Mouse (Mus musculus) CH12.LX (cell line): ENCODE results near the gene Acap3. TPM values are rescaled to one million over a fixed set of nuclear protein-coding genes. Genes with fewer than 3 reads are reported as not detected.

Source experiments
- DNase-seq: peaks from one replicate; pipeline ENCODE4 v3.0.0-alpha.2; 2013; ENCODE audit errors: extremely low read depth
- H3K27ac ChIP-seq: 2 replicates; pipeline ENCODE4 v1.5.1; 2012; ENCODE audit warnings: low read depth, mild to moderate bottlenecking, control low read depth, moderate library complexity; ENCODE audit not compliant: insufficient read depth
- H3K27me3 ChIP-seq: replicated peaks from 2 replicates; pipeline ENCODE3; 2012; ENCODE audit warnings: inconsistent platforms
- H3K36me3 ChIP-seq, 2 experiments: replicated peaks in 1 of 2; 2 replicates each; pipeline versions ENCODE3 to v1.6.1; 2012; ENCODE audit warnings: inconsistent platforms in 1 of 2, low read length in 1 of 2, mild to moderate bottlenecking in 1 of 2, mixed read lengths in 1 of 2, moderate library complexity in 1 of 2; ENCODE audit not compliant: control insufficient read depth in 1 of 2, insufficient read depth in 1 of 2
- H3K4me1 ChIP-seq, 2 experiments: 2 replicates each; pipeline ENCODE4 v1.6.1; 2012; ENCODE audit warnings: inconsistent platforms in 1 of 2, moderate library complexity in 1 of 2; ENCODE audit not compliant: insufficient read depth in 2 of 2, control insufficient read depth in 1 of 2
- H3K4me2 ChIP-seq: 2 replicates; pipeline ENCODE4 v1.6.1; 2012; ENCODE audit warnings: low read depth, mild to moderate bottlenecking, control low read depth; ENCODE audit not compliant: poor library complexity, insufficient read depth, severe bottlenecking
- H3K4me3 ChIP-seq, 3 experiments: fragments of 150-350 bp in 1 of 3; sonication (generic) in 1 of 3; replicated peaks in 1 of 3; 2 replicates each; pipeline versions ENCODE3 to v1.5.1; 2011 to 2012; ENCODE audit warnings: low read depth in 2 of 3, low read length in 2 of 3, mild to moderate bottlenecking in 2 of 3, moderate library complexity in 2 of 3, control low read depth in 1 of 3, improper control_type of control experiment in 1 of 3, inconsistent platforms in 1 of 3, mixed read lengths in 1 of 3; ENCODE audit not compliant: poor library complexity in 1 of 3
- H3K79me2 ChIP-seq: replicated peaks from 2 replicates; pipeline ENCODE4 v1.6.1; 2012; ENCODE audit warnings: mild to moderate bottlenecking, moderate library complexity; ENCODE audit not compliant: control insufficient read depth, poor library complexity, insufficient read depth, severe bottlenecking; ENCODE audit errors: extremely low read depth
- H3K9ac ChIP-seq: 2 replicates; pipeline ENCODE4 v1.6.1; 2012; ENCODE audit warnings: low read depth, mild to moderate bottlenecking, control low read depth, moderate library complexity; ENCODE audit not compliant: insufficient read depth
- H3K9me3 ChIP-seq: replicated peaks from 2 replicates; pipeline ENCODE3; 2012; ENCODE audit warnings: low read length, inconsistent platforms, mixed read lengths
- BHLHE40 ChIP-seq: IDR thresholded peaks from 2 replicates; pipeline ENCODE4 v1.6.1; 2011; ENCODE audit warnings: mild to moderate bottlenecking, low read depth, low read length, improper control_type of control experiment
- CHD2 ChIP-seq: IDR thresholded peaks from 2 replicates; pipeline ENCODE4 v1.6.1; 2011; ENCODE audit warnings: low read length, improper control_type of control experiment
- CTCF ChIP-seq, 2 experiments: IDR thresholded peaks in 1 of 2; conservative IDR thresholded peaks in 1 of 2; 2 replicates each; pipeline ENCODE4 v1.5.1; 2011 to 2012; ENCODE audit warnings: low read depth in 2 of 2, low read length in 2 of 2, improper control_type of control experiment in 1 of 2, inconsistent platforms in 1 of 2, mild to moderate bottlenecking in 1 of 2, moderate library complexity in 1 of 2
- EP300 ChIP-seq: IDR thresholded peaks from 2 replicates; pipeline ENCODE4 v1.6.1; 2011; ENCODE audit warnings: low read length, improper control_type of control experiment
- ETS1 ChIP-seq: conservative IDR thresholded peaks from 2 replicates; pipeline ENCODE4 v1.6.1; 2012; ENCODE audit warnings: low read depth, mild to moderate bottlenecking, inconsistent platforms, low read length, improper control_type of control experiment, moderate library complexity
- IRF4 ChIP-seq: IDR thresholded peaks from 2 replicates; pipeline ENCODE4 v1.6.1; 2014; ENCODE audit warnings: low read depth, mild to moderate bottlenecking, inconsistent platforms, low read length, improper control_type of control experiment
- JUND ChIP-seq: conservative IDR thresholded peaks from 2 replicates; pipeline ENCODE4 v1.6.1; 2011; ENCODE audit warnings: low read depth, low read length, improper control_type of control experiment
- MAX ChIP-seq: IDR thresholded peaks from 2 replicates; pipeline ENCODE4 v1.6.1; 2011; ENCODE audit warnings: low read length, improper control_type of control experiment
- MXI1 ChIP-seq: IDR thresholded peaks from 2 replicates; pipeline ENCODE4 v1.6.1; 2011; ENCODE audit warnings: mild to moderate bottlenecking, low read depth, low read length, improper control_type of control experiment
- MYC ChIP-seq: IDR thresholded peaks from 2 replicates; pipeline ENCODE4 v1.6.1; 2011; ENCODE audit warnings: low read depth, mild to moderate bottlenecking, improper control_type of control experiment, low read length
- NRF1 ChIP-seq: IDR thresholded peaks from 2 replicates; pipeline ENCODE4 v1.6.1; 2014; ENCODE audit warnings: low read depth, mild to moderate bottlenecking, inconsistent platforms, low read length, improper control_type of control experiment, moderate library complexity
- POLR2A ChIP-seq: IDR thresholded peaks from 2 replicates; pipeline ENCODE4 v1.6.1; 2011; ENCODE audit warnings: low read depth, mild to moderate bottlenecking, improper control_type of control experiment, low read length
- RCOR1 ChIP-seq: conservative IDR thresholded peaks from 2 replicates; pipeline ENCODE4 v1.6.1; 2012; ENCODE audit warnings: low read depth, mild to moderate bottlenecking, inconsistent platforms, low read length, improper control_type of control experiment
- SIN3A ChIP-seq: IDR thresholded peaks from 2 replicates; pipeline ENCODE4 v1.6.1; 2012; ENCODE audit warnings: low read length, improper control_type of control experiment, inconsistent platforms
- TCF12 ChIP-seq: IDR thresholded peaks from 2 replicates; pipeline ENCODE4 v1.6.1; 2014; ENCODE audit warnings: low read depth, mild to moderate bottlenecking, inconsistent platforms, low read length, improper control_type of control experiment
- UBTF ChIP-seq: IDR thresholded peaks from 2 replicates; pipeline ENCODE4 v1.6.1; 2012; ENCODE audit warnings: low read depth, mild to moderate bottlenecking, inconsistent platforms, low read length, improper control_type of control experiment, moderate library complexity
- USF1 ChIP-seq: IDR thresholded peaks from 2 replicates; pipeline ENCODE4 v1.6.1; 2014; ENCODE audit warnings: low read depth, mild to moderate bottlenecking, inconsistent platforms, low read length, improper control_type of control experiment
- USF2 ChIP-seq: conservative IDR thresholded peaks from 2 replicates; pipeline ENCODE4 v1.6.1; 2011; ENCODE audit warnings: low read depth, low read length, improper control_type of control experiment
- ZC3H11A ChIP-seq: IDR thresholded peaks from 2 replicates; pipeline ENCODE4 v1.6.1; 2012; ENCODE audit warnings: low read depth, mild to moderate bottlenecking, inconsistent platforms, low read length, improper control_type of control experiment
- ZKSCAN1 ChIP-seq: IDR thresholded peaks from 2 replicates; pipeline ENCODE4 v1.6.1; 2012; ENCODE audit warnings: low read depth, inconsistent platforms, low read length, improper control_type of control experiment, borderline replicate concordance
- ZMIZ1 ChIP-seq: IDR thresholded peaks from 2 replicates; pipeline ENCODE4 v1.6.1; 2012; ENCODE audit warnings: low read depth, mild to moderate bottlenecking, inconsistent platforms, low read length, improper control_type of control experiment
- dilution Hi-C: fragments of 300-500 bp; cut with MboI; formaldehyde crosslinking; loops from 2 replicates; pipeline ENCODE4 v1.14.3; 2020; ENCODE audit warnings: low sequenced_read_pairs; ENCODE audit not compliant: extremely low pct_unique_long_range_greater_than_20kb, extremely low pct_ligation_motif_present
- in situ Hi-C: fragments of 300-500 bp; cut with MboI; formaldehyde crosslinking; loops from 3 replicates; pipeline ENCODE4 v1.14.3; 2019; ENCODE audit warnings: low sequenced_read_pairs, low pct_ligation_motif_present, low pct_unique_long_range_greater_than_20kb, mixed read lengths
- polyA plus RNA-seq: library from polyadenylated mRNA; unstranded; fragments of >175 nt; gene quantifications from 2 replicates; pipeline ENCODE4 v1.2.1, GENCODE M21; 2012; ENCODE audit warnings: low read depth; ENCODE audit not compliant: insufficient read length
- total RNA-seq, 2 experiments: library from RNA; depleted of rRNA; stranded (reverse); fragments of 300-350 nt in 1 of 2; fragments of >200 nt in 1 of 2; gene quantifications; 2 replicates each; pipeline ENCODE4 v1.2.3; 2012 to 2014

Acap3 gene
- total and polyA plus RNA-seq, 3 experiments, result 4.2 to 10.7 (median 10.5) TPM

GRCm38 (mm10) chr4:155891011-155891471 is 581 bp upstream of the Acap3 start:
- in situ Hi-C loops, result loop anchor here (5.0 kb wide), 1 partner anchor 51 kb away; the partner anchor contains the start of gene Ube2j2
- Histone ChIP-seq H3K9ac (peak overlapping the region; percentile 67), H3K4me2 (peak overlapping the region; percentile 73), H3K27ac (no peak overlapping the region), H3K4me3 (peak overlapping the region; percentile 71 to 86 (median 78)), H3K9me3 (no peaks in the 10 kb centered on the region), H3K36me3 (peaks cover 32 to 50% of the 10 kb centered on the region in 2 experiments), H3K4me1 (peaks cover 27 to 51% of the 10 kb centered on the region in 2 experiments), H3K27me3 (no peaks in the 10 kb centered on the region), H3K79me2 (peaks cover 13% of the 10 kb centered on the region; the same call in 1 of the 2 replicates)
- DNase-seq, result no peak
- no peak for TF ChIP-seq ZMIZ1
- TF ChIP-seq MXI1, result no peak
- no peak for TF ChIP-seq EP300
- TF ChIP-seq BHLHE40, result no peak
- no peak for TF ChIP-seq CTCF (conservative IDR thresholded peaks at IDR 0.05 in 1 of 2, IDR thresholded peaks at IDR 0.05 in 1 of 2; ENCODE audit: low read depth in 2 of 2, low read length in 2 of 2)
- TF ChIP-seq POLR2A, result no peak
- no peak for TF ChIP-seq TCF12
- no peak for TF ChIP-seq MAX
- TF ChIP-seq MYC, result no peak
- dilution Hi-C loops, result no loop called here

GRCm38 (mm10) chr4:155892017-155892416 is 395 bp downstream of the Acap3 start:
- peak; percentile 33; the same call in 1 of the 2 replicates for TF ChIP-seq POLR2A
- 0 out of 2 replicates have a peak, but pooled peaks have one; percentile 6 for TF ChIP-seq TCF12
- no peak for TF ChIP-seq USF1
- TF ChIP-seq JUND, result no peak
- TF ChIP-seq ZMIZ1, result no peak
- no peak for TF ChIP-seq RCOR1
- no peak for TF ChIP-seq USF2
- TF ChIP-seq ZKSCAN1, result no peak
- TF ChIP-seq NRF1, result peak; percentile 40
- peak; percentile 95 for TF ChIP-seq UBTF
- no peak for TF ChIP-seq MYC
- TF ChIP-seq ETS1, result no peak
- TF ChIP-seq ZC3H11A, result no peak
- peak; percentile 19; the same call in 1 of the 2 replicates for TF ChIP-seq SIN3A
- TF ChIP-seq CTCF (conservative IDR thresholded peaks at IDR 0.05 in 1 of 2, IDR thresholded peaks at IDR 0.05 in 1 of 2; ENCODE audit: low read depth in 2 of 2, low read length in 2 of 2), result peak in 1 of 2 experiments; percentile 13; a peak in 2 of 4 replicates
- peak; percentile 11; the same call in 1 of the 2 replicates for TF ChIP-seq IRF4
- no peak for TF ChIP-seq CHD2
- in situ Hi-C loops, result loop anchor here (5.0 kb wide), 1 partner anchor 50 kb away; the partner anchor contains the start of gene Ube2j2
- peak; percentile 75 for DNase-seq
- Histone ChIP-seq H3K4me2 (peak overlapping the region; percentile 76; the same call in 1 of the 2 replicates), H3K4me1 (peaks cover 28 to 55% of the 10 kb centered on the region in 2 experiments), H3K79me2 (peaks cover 13% of the 10 kb centered on the region; the same call in 1 of the 2 replicates), H3K4me3 (peak overlapping the region; percentile 71 to 98 (median 78)), H3K9ac (peak overlapping the region; percentile 81), H3K36me3 (peaks cover 28 to 50% of the 10 kb centered on the region in 2 experiments), H3K9me3 (peaks cover 2% of the 10 kb centered on the region), H3K27me3 (no peaks in the 10 kb centered on the region), H3K27ac (peak overlapping the region; percentile 91)
- dilution Hi-C loops, result no loop called here
